Mouse (Mus musculus) megakaryocyte progenitor cell, adult 5-6 weeks (primary cell): ENCODE measurements at regions not wholly inside any gene's neighbourhood (a gene's known extent, or its start where the extent isn't known, plus 50 kb on each side); places are given as distances from the start of the nearest gene placed in this dataset.
"Not testable (repeated sequence)": the region's sequence is repeated elsewhere in the genome, so short reads cannot be mapped to it uniquely, and the experiment has no call there.

Source experiments
- ATAC-seq: replicated peaks from 2 replicates; pipeline ENCODE4 v1.8.0; 2016; ENCODE audit warnings: mild to moderate bottlenecking, moderate TSS enrichment, inconsistent platforms; ENCODE audit not compliant: poor library complexity

DNA sequence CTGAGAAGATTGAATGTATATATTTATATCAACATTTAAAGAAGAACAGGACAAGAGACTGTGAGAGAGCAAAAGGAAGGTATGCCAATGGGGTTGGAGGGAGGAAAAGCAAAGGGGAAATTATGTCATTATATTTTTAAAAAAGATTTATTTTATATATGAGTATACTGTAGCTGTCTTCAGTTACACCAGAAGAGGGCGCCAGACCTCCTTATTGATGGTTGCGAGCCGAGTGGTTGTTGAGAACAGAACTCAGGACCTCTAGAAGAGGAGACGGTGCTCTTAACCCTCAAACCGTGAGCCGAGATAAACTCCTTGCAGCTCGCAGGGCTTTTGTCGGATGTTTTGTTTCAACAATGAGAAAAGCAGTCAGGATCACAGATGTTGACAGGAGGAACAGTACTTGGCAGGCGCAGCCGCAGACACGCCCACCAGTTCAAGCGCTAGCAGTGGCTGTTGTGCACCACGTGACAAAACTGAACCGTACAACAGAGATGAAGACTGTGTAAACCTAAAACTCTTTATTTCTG lies 158.7 kb downstream of the Mat2b start:
- ATAC-seq: no peak

- no peak for ATAC-seq
Measured at GRCm38 (mm10) chr11:40510325-40511239, 184.4 kb downstream of the Mat2b start.

DNA sequence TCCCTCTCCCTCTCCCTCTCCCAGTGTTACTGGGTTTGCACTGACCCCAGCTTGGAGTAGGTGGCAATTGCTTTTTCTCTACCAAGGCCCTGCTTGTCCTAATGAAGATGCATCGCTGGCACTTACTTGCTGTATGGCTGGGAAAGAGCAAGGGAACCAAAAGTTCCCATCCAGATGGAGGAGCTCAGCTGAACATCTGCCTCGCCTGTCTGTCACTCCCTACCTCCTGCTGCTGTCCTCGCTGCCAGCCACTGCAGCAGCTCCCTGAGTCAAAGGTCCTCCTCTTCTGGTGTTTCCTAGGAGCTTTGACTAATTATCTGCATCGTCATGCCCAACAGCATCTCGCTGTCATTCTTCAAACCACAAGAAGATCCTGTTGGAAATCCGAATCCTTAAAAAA lies 203.4 kb downstream of the Mat2b start:
- no peak for ATAC-seq

DNA sequence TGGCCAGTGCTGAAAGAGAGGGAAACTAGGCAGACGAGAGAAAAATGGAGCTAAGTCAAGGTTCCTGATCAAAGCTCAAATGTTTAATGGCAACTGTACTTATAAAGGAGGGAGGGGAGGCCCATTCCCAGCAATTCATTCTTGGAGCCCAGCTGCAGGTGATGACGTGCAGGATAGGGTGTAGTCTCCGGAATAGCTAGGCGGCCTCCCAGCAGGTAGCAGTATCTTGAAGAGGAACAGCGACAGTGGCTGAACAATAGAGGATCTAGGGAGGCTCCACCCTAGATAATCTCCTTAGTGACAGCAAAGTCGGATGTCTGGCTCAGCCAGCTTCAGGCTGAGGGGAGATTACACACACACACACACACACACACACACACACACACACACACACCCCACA lies 216.8 kb downstream of the Mat2b start:
- ATAC-seq: not testable (repeated sequence)

- no peak for ATAC-seq
Measured at GRCm38 (mm10) chr11:40477294-40477693, 217.7 kb downstream of the Mat2b start.

GRCm38 (mm10) chr11:40469080-40469705 lies 225.8 kb downstream of the Mat2b start:
- no peak for ATAC-seq

GRCm38 (mm10) chr11:40456571-40456970 lies 238.4 kb downstream of the Mat2b start:
- no peak for ATAC-seq

DNA sequence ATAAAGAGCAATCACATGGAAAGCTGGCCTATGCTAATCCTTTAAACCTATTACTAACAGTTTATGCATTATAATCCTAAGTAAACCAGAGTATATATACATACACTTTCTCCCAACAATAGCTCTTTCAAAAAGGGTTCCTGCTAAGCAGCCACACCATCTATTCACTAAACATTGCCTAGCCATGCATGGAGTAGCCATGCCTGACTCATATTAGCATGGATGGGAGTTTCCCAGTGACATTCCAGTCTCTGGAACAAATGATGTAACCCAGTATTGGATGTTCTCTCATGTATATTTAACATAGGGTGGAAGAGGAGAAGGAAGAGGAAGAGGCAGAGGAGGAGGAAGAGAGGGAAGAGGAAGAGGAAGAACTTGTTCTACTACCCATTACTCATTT lies 240.0 kb downstream of the Mat2b start:
- ATAC-seq: not testable (repeated sequence)

DNA sequence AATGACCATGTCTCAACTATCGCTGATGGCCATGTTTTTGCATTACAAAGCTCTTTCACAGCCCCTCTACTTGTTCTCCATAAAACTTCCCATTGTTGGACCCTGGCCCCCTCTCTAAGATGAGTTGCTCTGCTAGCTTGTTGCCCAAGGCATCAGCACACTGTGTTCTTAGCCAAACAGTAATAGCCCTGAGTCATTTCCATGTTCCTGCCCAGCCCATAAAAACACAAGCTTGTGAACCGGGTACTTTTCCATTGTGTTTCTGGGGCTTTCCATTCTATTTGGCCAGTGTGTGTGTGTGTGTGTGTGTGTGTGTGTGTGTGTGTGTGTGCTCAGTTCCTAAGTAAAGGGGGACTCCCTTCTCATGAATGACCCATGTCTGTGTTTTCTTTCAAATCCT lies 248.2 kb downstream of the Mat2b start:
- ATAC-seq: no peak

DNA sequence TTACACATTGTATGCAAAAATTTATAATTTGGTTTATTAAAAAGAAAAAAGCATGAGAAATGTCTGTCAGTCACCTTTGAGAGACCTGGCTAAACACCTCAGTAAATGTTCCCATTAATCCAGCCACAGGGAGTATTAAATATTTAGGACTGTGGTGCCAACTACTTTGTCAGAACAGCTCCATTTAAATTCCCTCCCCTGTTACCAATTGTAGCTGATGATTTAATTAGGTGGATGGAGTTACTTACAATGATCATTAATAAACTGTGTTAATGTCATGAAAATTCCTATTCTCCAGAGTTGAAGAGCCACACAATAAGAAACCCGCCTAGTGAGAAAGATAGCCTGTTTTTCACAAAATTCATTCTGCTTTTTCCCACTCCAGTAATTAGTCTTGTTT lies 261.0 kb downstream of the Mat2b start:
- ATAC-seq: no peak

DNA sequence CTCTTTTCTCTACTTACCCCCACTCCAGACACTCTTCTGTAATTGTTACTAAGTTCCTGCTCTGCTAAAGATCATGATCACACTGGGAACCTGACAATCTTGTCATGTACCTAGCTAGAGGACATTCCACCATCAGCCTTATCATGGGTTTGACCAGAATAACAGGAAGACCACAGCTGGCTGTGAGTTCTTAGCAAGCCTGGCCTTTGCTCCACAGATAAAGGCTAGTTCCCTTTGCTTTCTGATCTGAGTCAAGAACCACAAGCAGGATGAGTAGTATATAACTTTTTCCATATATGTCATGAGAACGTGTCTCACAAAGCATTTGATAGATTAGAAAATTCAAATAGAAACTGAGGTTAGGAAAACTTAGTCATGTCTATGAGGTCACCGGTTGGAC lies 266.1 kb downstream of the Mat2b start:
- ATAC-seq: no peak

- no peak for ATAC-seq
Measured at GRCm38 (mm10) chr11:40424316-40424715, 270.7 kb downstream of the Mat2b start.

DNA sequence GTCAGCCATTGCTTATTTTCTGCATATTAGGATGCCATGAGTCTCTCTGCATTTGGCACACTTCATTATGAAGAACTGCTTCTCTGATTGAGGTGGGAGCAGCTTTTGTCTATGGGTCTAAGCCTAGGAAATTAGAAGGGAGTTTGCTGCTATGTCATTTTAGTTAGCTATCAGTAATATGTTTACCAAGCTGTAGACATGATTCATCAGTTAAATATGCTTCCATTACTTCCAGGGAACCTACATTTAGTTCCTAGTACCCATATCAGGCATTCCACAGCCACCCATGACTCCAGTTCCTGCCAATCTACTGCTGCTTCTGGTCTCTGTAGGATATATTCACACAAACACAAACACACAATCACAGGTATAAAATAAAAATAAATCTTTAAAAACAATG lies 287.4 kb downstream of the Mat2b start:
- ATAC-seq: no peak

DNA sequence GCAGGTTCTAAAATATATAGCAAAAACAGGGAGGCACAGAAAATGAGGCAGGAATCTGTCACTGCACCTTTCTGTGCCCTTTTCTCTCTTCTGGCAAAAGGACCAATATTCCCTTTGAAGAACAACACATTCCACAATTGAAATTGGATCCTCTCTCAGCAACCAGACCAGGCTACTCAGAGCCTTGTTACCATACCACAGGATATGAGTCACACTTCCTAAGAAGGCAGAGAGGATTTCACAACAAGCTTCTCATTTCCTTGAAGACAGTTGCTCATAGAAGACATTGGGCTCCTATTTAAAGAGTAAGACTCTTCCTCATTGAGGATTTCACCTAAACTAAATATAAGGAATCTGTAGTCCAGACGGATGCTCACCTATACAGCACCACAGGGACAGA lies 292.8 kb downstream of the Mat2b start:
- peak; percentile 52 for ATAC-seq

GRCm38 (mm10) chr11:40397453-40398104 lies 297.4 kb downstream of the Mat2b start:
- ATAC-seq: no peak

- ATAC-seq: no peak
Measured at GRCm38 (mm10) chr11:40395331-40395730, 299.7 kb downstream of the Mat2b start.

- no peak for ATAC-seq
Measured at GRCm38 (mm10) chr11:40394864-40395266, 300.1 kb downstream of the Mat2b start.

DNA sequence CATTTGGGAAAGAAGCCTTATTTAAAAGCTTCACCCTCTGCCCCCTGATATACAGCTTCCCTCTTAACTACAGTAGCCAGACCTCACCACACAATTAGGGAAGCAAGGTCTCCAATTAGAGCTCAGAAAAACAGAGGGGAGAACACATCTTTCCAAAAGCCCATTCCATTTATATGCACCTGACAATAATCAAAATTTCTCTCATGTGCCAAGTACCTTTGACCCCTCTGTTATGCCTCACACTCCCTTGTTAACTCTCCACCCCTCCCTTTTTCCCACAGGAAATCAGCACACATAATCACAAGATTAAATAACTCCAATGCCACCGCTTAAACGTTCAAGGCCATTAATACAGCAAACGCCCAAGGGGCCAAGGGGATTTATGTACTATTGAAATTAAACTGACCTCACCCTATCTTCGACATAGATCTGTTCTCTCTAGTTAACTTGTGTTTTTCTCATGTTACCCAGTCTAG lies 300.7 kb downstream of the Mat2b start:
- ATAC-seq: no peak

DNA sequence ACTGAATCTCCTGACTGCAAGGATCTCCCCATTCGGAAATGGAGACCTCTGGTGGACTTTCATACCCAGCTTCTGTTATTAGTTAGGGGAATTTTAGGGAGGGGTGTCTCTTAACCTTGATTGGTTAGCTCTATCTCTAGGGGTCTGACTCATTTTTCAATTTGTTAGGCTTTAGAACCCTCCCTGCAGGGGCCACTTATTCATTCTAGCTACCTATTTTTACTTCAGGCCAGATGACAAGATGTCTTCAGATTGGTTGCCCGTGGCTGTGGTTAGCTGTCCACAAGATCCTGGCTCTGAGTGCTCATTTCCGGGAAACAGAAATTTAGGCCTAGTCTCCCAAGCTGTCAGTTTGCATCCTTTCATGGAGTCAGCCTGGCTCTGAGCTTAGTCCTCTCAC lies 314.3 kb downstream of the Mat2b start:
- ATAC-seq: no peak

- ATAC-seq: no peak
Measured at GRCm38 (mm10) chr11:40371696-40372095, 323.3 kb downstream of the Mat2b start.

DNA sequence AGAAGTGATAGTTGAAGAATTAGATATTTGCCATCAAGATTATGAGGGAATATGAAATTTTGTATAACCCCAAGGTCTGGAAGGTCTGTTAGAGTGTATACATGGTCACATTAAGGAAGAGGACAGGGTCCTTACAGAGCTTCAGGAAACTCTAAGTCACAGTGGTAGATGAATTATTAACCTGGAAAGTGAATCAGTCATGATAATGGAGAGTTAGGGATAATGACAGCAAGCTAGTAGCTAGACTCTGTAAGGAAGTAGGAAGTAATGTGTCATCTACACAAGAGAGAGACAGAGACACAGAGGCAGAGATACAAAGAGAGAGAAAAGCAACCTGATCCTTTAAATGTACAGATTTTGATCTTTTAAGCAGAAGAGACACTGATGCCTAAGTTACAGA lies 328.4 kb downstream of the Mat2b start:
- no peak for ATAC-seq
